Mouse (Mus musculus): ENCODE measurements around the gene Rfxank.

The Rfxank gene

GRCm38 (mm10) chr8:70150158-70150557, 11.2 kb upstream of the Rfxank start:
- no peak for DNase-seq (ENCODE audit: low spot score in 2 of 2)

GRCm38 (mm10) chr8:70147678-70148607, 9.0 kb upstream of the Rfxank start:
- DNase-seq (ENCODE audit: low spot score in 2 of 2) = no peak

- DNase-seq (ENCODE audit: low spot score in 2 of 2) = no peak
Measured at GRCm38 (mm10) chr8:70139981-70140380, 1.0 kb upstream of the Rfxank start.

GRCm38 (mm10) chr8:70137890-70138289, 1.1 kb downstream of the Rfxank start:
- DNase-seq (ENCODE audit: low spot score in 2 of 2) = no peak

- no peak for DNase-seq (ENCODE audit: low spot score in 2 of 2)
Measured at GRCm38 (mm10) chr8:70136591-70136990, 2.4 kb downstream of the Rfxank start.

GRCm38 (mm10) chr8:70134931-70135330, 4.0 kb downstream of the Rfxank start:
- no peak for DNase-seq (ENCODE audit: low spot score in 2 of 2)

- DNase-seq (ENCODE audit: low spot score in 2 of 2) = no peak
Measured at GRCm38 (mm10) chr8:70134086-70134485, 4.9 kb downstream of the Rfxank start.

GRCm38 (mm10) chr8:70131166-70131883, 7.6 kb downstream of the Rfxank start, which contains the start of gene Nr2c2ap:
Gene Nr2c2ap (plus strand): TSS chr8:70131333.
- DNase-seq (ENCODE audit: low spot score in 2 of 2) = peak; percentile 87 to 90

GRCm38 (mm10) chr8:70130066-70130465, 8.9 kb downstream of the Rfxank start:
- DNase-seq (ENCODE audit: low spot score in 2 of 2) = no peak

- peak; percentile 91 to 93 for DNase-seq (ENCODE audit: low spot score in 2 of 2)
Measured at GRCm38 (mm10) chr8:70129309-70129952, 9.5 kb downstream of the Rfxank start.

GRCm38 (mm10) chr8:70128435-70128834, 10.5 kb downstream of the Rfxank start:
- DNase-seq (ENCODE audit: low spot score in 2 of 2) = peak; percentile 85 to 87

GRCm38 (mm10) chr8:70124992-70125391, 14.0 kb downstream of the Rfxank start:
- no peak for DNase-seq (ENCODE audit: low spot score in 2 of 2)

- DNase-seq (ENCODE audit: low spot score in 2 of 2) = no peak
Measured at GRCm38 (mm10) chr8:70122863-70123262, 16.1 kb downstream of the Rfxank start.

GRCm38 (mm10) chr8:70120667-70121066, 18.3 kb downstream of the Rfxank start, which contains the start of gene Ncan:
Gene Ncan (minus strand): TSS chr8:70120873.
- peak; percentile 95 to 97 for DNase-seq (ENCODE audit: low spot score in 2 of 2)

- peak; percentile 86 to 92 for DNase-seq (ENCODE audit: low spot score in 2 of 2)
Measured at GRCm38 (mm10) chr8:70118726-70119700, 19.9 kb downstream of the Rfxank start.

- no peak for DNase-seq (ENCODE audit: low spot score in 2 of 2)
Measured at GRCm38 (mm10) chr8:70117611-70118010, 21.3 kb downstream of the Rfxank start.

- no peak for DNase-seq (ENCODE audit: low spot score in 2 of 2)
Measured at GRCm38 (mm10) chr8:70114892-70115291, 24.1 kb downstream of the Rfxank start.

GRCm38 (mm10) chr8:70114488-70114887, 24.5 kb downstream of the Rfxank start:
- DNase-seq (ENCODE audit: low spot score in 2 of 2) = no peak

GRCm38 (mm10) chr8:70112401-70113016, 26.4 kb downstream of the Rfxank start:
- DNase-seq (ENCODE audit: low spot score in 2 of 2) = peak in 1 of 2 experiments; percentile 49

- no peak for DNase-seq (ENCODE audit: low spot score in 2 of 2)
Measured at GRCm38 (mm10) chr8:70111192-70111795, 27.7 kb downstream of the Rfxank start.
